Mouse (Mus musculus): Measurements from ENCODE around the gene Kpna1. TPM values are rescaled to one million over a fixed set of nuclear protein-coding genes. Genes with fewer than 3 reads are reported as not detected.
A peak's percentile ranks its signal among the peaks of the same experiment; 100 is the strongest.
"Not testable (repeated sequence)": the region's sequence is repeated elsewhere in the genome, so short reads cannot be mapped to it uniquely, and the experiment has no call there.

Kpna1 gene
- polyA plus RNA-seq, 1 experiment from 2014 or later = 82.4 TPM

DNA sequence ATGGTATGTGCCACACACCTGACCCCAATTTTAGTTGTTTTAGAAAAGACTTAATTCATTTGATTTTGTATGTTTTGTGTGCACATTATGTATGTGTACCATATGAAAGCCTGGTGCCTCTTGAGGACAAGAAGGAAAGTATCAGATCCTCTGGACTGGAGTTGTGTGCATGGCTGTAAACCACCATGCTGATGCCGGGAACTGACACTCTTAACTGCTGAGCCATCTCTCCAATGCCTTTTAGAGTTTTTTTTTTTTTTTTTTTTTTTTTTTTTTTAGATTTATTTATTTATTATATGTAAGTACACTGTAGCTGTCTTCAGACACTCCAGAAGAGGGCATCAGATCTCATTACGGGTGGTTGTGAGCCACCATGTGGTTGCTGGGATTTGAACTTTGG lies 49.6 kb downstream of the Kpna1 start:
- not testable (repeated sequence) for H3K36me3 ChIP-seq (ENCODE audit: control insufficient read depth, insufficient read depth, low read length); DNase-seq (ENCODE audit: low spot score); H3K9ac ChIP-seq (ENCODE audit: low read depth, low read length); H3K27ac ChIP-seq (ENCODE audit: low read depth, low read length); H3K27me3 ChIP-seq (ENCODE audit: control insufficient read depth, insufficient read depth, low read length); H3K9me3 ChIP-seq (ENCODE audit: control insufficient read depth, low read length); ATAC-seq (ENCODE audit: low FRiP score); H3K4me1 ChIP-seq (replicated peaks; ENCODE audit: control insufficient read depth, insufficient read depth, low read length); H3K4me2 ChIP-seq (replicated peaks; ENCODE audit: low read depth, low read length); H3K4me3 ChIP-seq (ENCODE audit: low read depth, low read length)
- 95% methylated on average over 1 of the region's 2 CpGs for WGBS

DNA sequence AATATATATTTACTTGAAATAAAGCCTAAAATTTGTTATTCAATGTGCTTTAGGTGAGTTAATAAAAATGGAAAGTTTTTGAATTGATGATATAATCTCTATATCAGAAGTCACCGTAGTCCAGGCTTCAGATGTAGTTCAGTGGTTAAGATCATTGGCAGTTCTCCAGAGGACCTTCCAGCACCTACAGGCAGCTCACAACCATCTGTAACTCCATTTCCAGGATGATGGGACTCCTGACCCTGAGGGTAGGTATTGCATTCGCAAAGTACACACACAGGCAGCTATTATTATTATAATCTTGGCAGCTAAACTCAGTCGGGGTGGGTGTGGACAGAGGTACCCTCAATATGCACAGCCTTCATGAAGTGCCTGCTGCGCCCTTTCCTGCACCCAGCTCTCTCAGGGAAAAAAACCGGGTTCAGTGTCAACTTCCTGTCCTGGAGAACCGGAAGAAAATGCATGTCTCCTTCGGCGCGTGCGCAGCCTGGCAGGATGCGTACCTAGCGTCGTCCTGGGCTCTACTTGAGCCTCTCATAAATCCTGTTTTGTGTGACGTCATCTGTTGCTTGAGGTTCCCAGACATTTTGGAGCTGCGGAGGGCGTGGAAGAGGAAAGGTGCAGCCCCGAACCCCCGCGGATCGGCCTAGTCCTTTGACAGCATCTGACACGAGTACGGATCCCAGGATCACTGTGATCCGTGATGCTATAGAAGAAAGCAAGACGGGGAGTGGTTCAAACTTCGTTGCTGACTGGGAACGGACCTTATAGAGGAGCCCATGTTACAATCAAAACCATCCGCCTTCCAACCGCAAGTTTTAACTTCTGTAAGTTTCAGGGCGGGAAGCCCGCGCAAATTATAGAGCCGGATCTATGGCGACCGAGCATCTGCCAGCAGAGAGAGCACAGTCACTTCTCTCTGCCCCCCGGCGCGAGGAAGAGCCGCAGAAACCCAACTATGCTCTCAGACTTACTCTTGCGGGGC lies 62.4 kb downstream of the Kpna1 start, which contains the start of gene Wdr5b:
Gene Wdr5b, plus strand, starts transcription at position 551 of the 985 bp plus-strand sequence.
- Histone ChIP-seq H3K9ac (ENCODE audit: low read depth, low read length) (peak within 1 kb of the TSS; percentile 77), H3K36me3 (ENCODE audit: control insufficient read depth, insufficient read depth, low read length) (no peaks in the 10 kb centered on the region), H3K27ac (ENCODE audit: low read depth, low read length) (peak within 1 kb of the TSS; percentile 47; the same call in 1 of the 2 replicates), H3K4me3 (ENCODE audit: low read depth, low read length) (peak within 1 kb of the TSS; percentile 63), H3K9me3 (ENCODE audit: control insufficient read depth, low read length) (no peaks in the 10 kb centered on the region), H3K4me2 (replicated peaks; ENCODE audit: low read depth, low read length) (peak within 1 kb of the TSS; percentile 76), H3K4me1 (replicated peaks; ENCODE audit: control insufficient read depth, insufficient read depth, low read length) (no peaks in the 10 kb centered on the region), H3K27me3 (ENCODE audit: control insufficient read depth, insufficient read depth, low read length) (no peaks in the 10 kb centered on the region)
- peak; percentile 94 for DNase-seq (ENCODE audit: low spot score)
- WGBS = 2% methylated on average over 39 of the region's 39 CpGs
- peak; percentile 97 for ATAC-seq (ENCODE audit: low FRiP score)

DNA sequence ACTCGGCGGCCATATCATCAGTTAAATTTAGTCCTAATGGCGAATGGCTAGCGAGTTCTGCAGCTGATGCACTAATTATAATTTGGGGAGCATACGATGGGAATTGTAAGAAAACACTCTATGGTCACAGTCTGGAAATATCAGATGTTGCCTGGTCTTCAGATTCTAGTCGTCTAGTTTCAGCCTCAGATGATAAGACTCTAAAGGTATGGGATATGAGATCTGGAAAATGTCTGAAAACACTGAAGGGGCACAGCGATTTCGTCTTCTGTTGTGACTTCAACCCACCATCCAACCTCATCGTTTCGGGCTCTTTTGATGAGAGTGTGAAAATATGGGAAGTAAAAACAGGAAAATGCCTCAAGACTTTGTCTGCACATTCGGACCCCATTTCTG lies 63.1 kb downstream of the Kpna1 start:
- H3K9ac ChIP-seq (ENCODE audit: low read depth, low read length) = peak overlapping the region; percentile 77
- H3K4me1 ChIP-seq (replicated peaks; ENCODE audit: control insufficient read depth, insufficient read depth, low read length) = no peaks in the 10 kb centered on the region
- peak overlapping the region; percentile 63 for H3K4me3 ChIP-seq (ENCODE audit: low read depth, low read length)
- DNase-seq (ENCODE audit: low spot score) (no peak), ATAC-seq (ENCODE audit: low FRiP score) (no peak)
- H3K27ac ChIP-seq (ENCODE audit: low read depth, low read length) = peak overlapping the region; percentile 47; the same call in 1 of the 2 replicates
- H3K36me3 ChIP-seq (ENCODE audit: control insufficient read depth, insufficient read depth, low read length) = no peaks in the 10 kb centered on the region
- no peaks in the 10 kb centered on the region for H3K27me3 ChIP-seq (ENCODE audit: control insufficient read depth, insufficient read depth, low read length)
- no peaks in the 10 kb centered on the region for H3K9me3 ChIP-seq (ENCODE audit: control insufficient read depth, low read length)
- peak overlapping the region; percentile 76 for H3K4me2 ChIP-seq (replicated peaks; ENCODE audit: low read depth, low read length)
- 36% methylated on average over 11 of the region's 11 CpGs for WGBS

DNA sequence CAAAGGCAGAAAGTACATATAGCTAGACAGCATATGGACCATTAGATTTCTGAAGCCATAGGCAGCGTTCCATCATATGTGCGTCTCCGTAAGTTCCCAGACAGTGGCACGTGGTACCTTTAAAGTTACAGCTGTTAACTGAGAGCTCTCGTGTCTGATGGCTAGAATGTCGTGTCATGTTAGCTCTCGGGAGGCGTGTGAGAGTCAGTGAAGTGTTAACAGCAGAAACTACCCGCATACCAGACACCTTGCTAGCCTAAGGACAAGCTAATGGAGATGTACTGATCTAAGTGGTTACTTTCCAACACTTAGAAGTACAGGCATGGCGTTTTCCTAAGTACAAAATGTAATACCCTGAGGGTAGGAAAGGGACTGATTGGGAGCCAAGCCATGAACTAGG lies 64.5 kb downstream of the Kpna1 start:
- no peak overlapping the region for H3K4me3 ChIP-seq (ENCODE audit: low read depth, low read length)
- H3K9ac ChIP-seq (ENCODE audit: low read depth, low read length) = no peak overlapping the region
- DNase-seq (ENCODE audit: low spot score) = no peak
- H3K4me2 ChIP-seq (replicated peaks; ENCODE audit: low read depth, low read length) = no peak overlapping the region
- no peaks in the 10 kb centered on the region for H3K36me3 ChIP-seq (ENCODE audit: control insufficient read depth, insufficient read depth, low read length)
- WGBS = 84% methylated on average over 10 of the region's 10 CpGs
- no peaks in the 10 kb centered on the region for H3K27me3 ChIP-seq (ENCODE audit: control insufficient read depth, insufficient read depth, low read length)
- ATAC-seq (ENCODE audit: low FRiP score) = no peak
- no peak overlapping the region for H3K27ac ChIP-seq (ENCODE audit: low read depth, low read length)
- no peaks in the 10 kb centered on the region for H3K4me1 ChIP-seq (replicated peaks; ENCODE audit: control insufficient read depth, insufficient read depth, low read length)
- H3K9me3 ChIP-seq (ENCODE audit: control insufficient read depth, low read length) = no peaks in the 10 kb centered on the region

GRCm38 (mm10) chr16:36043964-36044363 lies 65.4 kb downstream of the Kpna1 start:
- DNase-seq (ENCODE audit: low spot score) (no peak), ATAC-seq (ENCODE audit: low FRiP score) (no peak)
- WGBS = 92% methylated on average over 4 of the region's 4 CpGs
- Histone ChIP-seq H3K4me3 (ENCODE audit: low read depth, low read length) (no peak overlapping the region), H3K9ac (ENCODE audit: low read depth, low read length) (no peak overlapping the region), H3K36me3 (ENCODE audit: control insufficient read depth, insufficient read depth, low read length) (peaks cover 4% of the 10 kb centered on the region; the same call in 1 of the 2 replicates), H3K9me3 (ENCODE audit: control insufficient read depth, low read length) (no peaks in the 10 kb centered on the region), H3K4me1 (replicated peaks; ENCODE audit: control insufficient read depth, insufficient read depth, low read length) (no peaks in the 10 kb centered on the region), H3K27me3 (ENCODE audit: control insufficient read depth, insufficient read depth, low read length) (no peaks in the 10 kb centered on the region), H3K4me2 (replicated peaks; ENCODE audit: low read depth, low read length) (no peak overlapping the region), H3K27ac (ENCODE audit: low read depth, low read length) (no peak overlapping the region)

GRCm38 (mm10) chr16:36047538-36047937 lies 69.0 kb downstream of the Kpna1 start:
- Histone ChIP-seq H3K36me3 (ENCODE audit: control insufficient read depth, insufficient read depth, low read length) (peaks cover 4% of the 10 kb centered on the region; the same call in 1 of the 2 replicates), H3K9me3 (ENCODE audit: control insufficient read depth, low read length) (no peaks in the 10 kb centered on the region), H3K27ac (ENCODE audit: low read depth, low read length) (no peak overlapping the region), H3K27me3 (ENCODE audit: control insufficient read depth, insufficient read depth, low read length) (no peaks in the 10 kb centered on the region), H3K9ac (ENCODE audit: low read depth, low read length) (no peak overlapping the region), H3K4me3 (ENCODE audit: low read depth, low read length) (no peak overlapping the region), H3K4me2 (replicated peaks; ENCODE audit: low read depth, low read length) (no peak overlapping the region), H3K4me1 (replicated peaks; ENCODE audit: control insufficient read depth, insufficient read depth, low read length) (no peaks in the 10 kb centered on the region)
- no peak for ATAC-seq (ENCODE audit: low FRiP score)
- DNase-seq (ENCODE audit: low spot score) = no peak
- WGBS = 93% methylated on average over 4 of the region's 4 CpGs

DNA sequence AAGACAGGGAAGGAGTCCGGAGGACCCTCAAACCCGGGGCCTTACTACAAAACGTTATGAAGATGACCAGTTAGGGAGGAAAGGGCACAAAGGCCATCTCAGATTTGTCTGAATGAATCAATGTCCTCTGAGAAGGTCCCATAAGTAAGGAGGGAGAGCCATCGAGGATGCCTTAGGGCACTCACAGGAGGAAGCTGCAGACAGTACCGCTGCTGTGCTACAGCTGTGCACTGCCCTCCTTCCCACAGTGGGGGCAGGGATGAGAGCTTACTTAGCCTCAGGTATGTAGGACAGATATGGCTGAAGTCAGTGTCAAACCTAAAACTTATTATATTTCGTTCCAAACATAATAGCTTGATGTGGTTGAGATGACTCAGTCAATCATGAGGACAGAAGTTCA lies 72.9 kb downstream of the Kpna1 start:
- Histone ChIP-seq H3K4me1 (replicated peaks; ENCODE audit: control insufficient read depth, insufficient read depth, low read length) (no peaks in the 10 kb centered on the region), H3K9me3 (ENCODE audit: control insufficient read depth, low read length) (no peaks in the 10 kb centered on the region)
- WGBS = 92% methylated on average over 6 of the region's 6 CpGs

DNA sequence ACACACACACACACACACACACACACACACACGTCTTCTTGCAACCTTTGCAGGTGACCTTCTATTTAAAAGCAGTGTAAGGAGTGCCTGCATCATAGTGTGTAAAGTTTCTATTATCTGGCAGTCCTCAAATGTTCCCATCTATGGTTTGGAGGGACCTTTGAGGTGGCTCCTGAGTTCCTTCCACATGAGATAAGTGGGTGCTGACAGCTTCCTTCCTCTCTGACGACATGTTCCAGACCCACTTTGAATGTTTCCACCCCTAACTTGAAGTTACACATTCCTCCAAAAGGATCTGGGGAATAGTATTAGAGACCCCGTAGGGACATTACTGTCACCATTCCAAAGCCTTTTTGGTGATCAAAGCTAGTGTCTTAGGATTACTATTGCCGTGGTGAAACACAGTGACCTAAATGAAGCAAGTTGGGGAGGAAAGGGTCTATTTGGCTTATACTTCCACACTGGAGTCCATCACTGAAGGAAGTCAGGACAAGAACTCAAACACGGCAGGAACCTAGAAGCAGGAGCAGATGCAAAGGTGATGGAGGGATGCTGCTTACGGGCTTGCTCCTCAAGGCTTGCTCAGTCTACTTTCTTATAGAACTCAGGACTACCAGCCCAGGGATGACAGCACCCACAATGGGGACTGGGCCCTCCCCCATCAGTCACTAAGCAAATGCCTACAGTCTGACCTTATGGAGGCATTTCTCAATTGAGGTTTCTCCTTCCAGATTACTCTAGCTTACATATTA lies 75.2 kb downstream of the Kpna1 start:
- H3K36me3 ChIP-seq (ENCODE audit: control insufficient read depth, insufficient read depth, low read length) = no peaks in the 10 kb centered on the region; the same call in 1 of the 2 replicates
- DNase-seq (ENCODE audit: low spot score) (no peak), ATAC-seq (ENCODE audit: low FRiP score) (no peak)
- H3K27ac ChIP-seq (ENCODE audit: low read depth, low read length) = no peak overlapping the region
- H3K27me3 ChIP-seq (ENCODE audit: control insufficient read depth, insufficient read depth, low read length) = no peaks in the 10 kb centered on the region
- H3K4me1 ChIP-seq (replicated peaks; ENCODE audit: control insufficient read depth, insufficient read depth, low read length) = no peaks in the 10 kb centered on the region
- no peaks in the 10 kb centered on the region for H3K9me3 ChIP-seq (ENCODE audit: control insufficient read depth, low read length)
- no peak overlapping the region for H3K9ac ChIP-seq (ENCODE audit: low read depth, low read length)
- no peak overlapping the region for H3K4me3 ChIP-seq (ENCODE audit: low read depth, low read length)
- 85% methylated on average over 6 of the region's 6 CpGs for WGBS
- H3K4me2 ChIP-seq (replicated peaks; ENCODE audit: low read depth, low read length) = no peak overlapping the region

More for the DNA sequence above, 72.9 kb downstream of the Kpna1 start:
- no peak overlapping the region for H3K4me3 ChIP-seq (ENCODE audit: low read depth, low read length)
- H3K27me3 ChIP-seq (ENCODE audit: control insufficient read depth, insufficient read depth, low read length) = no peaks in the 10 kb centered on the region
- H3K4me2 ChIP-seq (replicated peaks; ENCODE audit: low read depth, low read length) = no peak overlapping the region
- no peak overlapping the region for H3K27ac ChIP-seq (ENCODE audit: low read depth, low read length)
- DNase-seq (ENCODE audit: low spot score) = no peak
- no peak for ATAC-seq (ENCODE audit: low FRiP score)
- H3K9ac ChIP-seq (ENCODE audit: low read depth, low read length) = no peak overlapping the region
- H3K36me3 ChIP-seq (ENCODE audit: control insufficient read depth, insufficient read depth, low read length) = peaks cover 4% of the 10 kb centered on the region; the same call in 1 of the 2 replicates

Data from hindbrain, embryonic 11.5 days (tissue).